Mouse (Mus musculus): ENCODE measurements around the gene Reps1. TPM values are rescaled to one million over a fixed set of nuclear protein-coding genes. Genes with fewer than 3 reads are reported as not detected.

The Reps1 gene
- polyA plus RNA-seq, 1 experiment from 2014 or later: 15.1 TPM

GRCm38 (mm10) chr10:18066031-18066439 lies 10.4 kb downstream of the Reps1 start:
- Histone ChIP-seq H3K27me3 (no peaks in the 10 kb centered on the region), H3K9ac (no peak overlapping the region), H3K36me3 (no peaks in the 10 kb centered on the region), H3K4me1 (peaks cover 18% of the 10 kb centered on the region), H3K4me3 (replicated peaks) (no peak overlapping the region), H3K9me3 (replicated peaks) (no peaks in the 10 kb centered on the region), H3K4me2 (replicated peaks) (no peak overlapping the region), H3K27ac (replicated peaks) (no peak overlapping the region)
- 84% methylated on average over 10 of the region's 10 CpGs for WGBS
- ATAC-seq (ENCODE audit: insufficient number of reproducible peaks, low FRiP score, low TSS enrichment, low read depth): no peak

- no peak overlapping the region for H3K9ac ChIP-seq
- no peak overlapping the region for H3K4me3 ChIP-seq (replicated peaks)
- H3K9me3 ChIP-seq (replicated peaks): no peaks in the 10 kb centered on the region
- H3K4me1 ChIP-seq: peaks cover 18% of the 10 kb centered on the region
- ATAC-seq (ENCODE audit: insufficient number of reproducible peaks, low FRiP score, low TSS enrichment, low read depth): no peak
- no peaks in the 10 kb centered on the region for H3K27me3 ChIP-seq
- 47% methylated on average over 10 of the region's 10 CpGs for WGBS
- no peak overlapping the region for H3K27ac ChIP-seq (replicated peaks)
- no peaks in the 10 kb centered on the region for H3K36me3 ChIP-seq
- no peak overlapping the region for H3K4me2 ChIP-seq (replicated peaks)
Observed at GRCm38 (mm10) chr10:18067761-18068446, 12.2 kb downstream of the Reps1 start.

- WGBS: 93% methylated on average over 2 of the region's 2 CpGs
- H3K36me3 ChIP-seq: no peaks in the 10 kb centered on the region
- no peak overlapping the region for H3K27ac ChIP-seq (replicated peaks)
Observed at GRCm38 (mm10) chr10:18068880-18069279, 13.2 kb downstream of the Reps1 start.

DNA sequence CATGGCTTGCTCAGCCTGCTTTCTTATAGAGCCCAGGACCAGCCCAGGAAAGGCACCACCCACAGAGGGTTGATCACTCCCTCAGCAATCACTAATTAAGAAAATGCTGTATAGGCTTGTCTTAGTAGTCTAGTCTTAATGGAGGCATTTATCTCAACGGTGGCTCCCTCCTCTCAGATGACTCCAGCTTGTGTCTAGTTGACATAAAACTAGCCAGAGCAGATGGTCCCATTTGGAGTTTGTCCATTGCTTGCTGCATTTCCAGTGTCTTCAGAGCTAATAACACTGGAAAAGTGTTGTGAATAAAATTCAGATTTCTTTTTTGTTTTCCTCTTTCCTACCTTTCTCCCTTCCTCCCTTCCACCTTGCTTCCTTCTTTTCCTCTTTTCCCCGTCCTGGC lies 13.9 kb downstream of the Reps1 start:
- 69% methylated on average over 2 of the region's 2 CpGs for WGBS
- Histone ChIP-seq H3K27me3 (no peaks in the 10 kb centered on the region), H3K27ac (replicated peaks) (no peak overlapping the region), H3K9me3 (replicated peaks) (no peaks in the 10 kb centered on the region), H3K9ac (no peak overlapping the region), H3K4me2 (replicated peaks) (no peak overlapping the region), H3K36me3 (no peaks in the 10 kb centered on the region), H3K4me3 (replicated peaks) (no peak overlapping the region), H3K4me1 (peaks cover 18% of the 10 kb centered on the region)
- ATAC-seq (ENCODE audit: insufficient number of reproducible peaks, low FRiP score, low TSS enrichment, low read depth): no peak

More at GRCm38 (mm10) chr10:18068880-18069279, 13.2 kb downstream of the Reps1 start:
- H3K4me1 ChIP-seq: peaks cover 18% of the 10 kb centered on the region
- H3K4me3 ChIP-seq (replicated peaks): no peak overlapping the region
- no peaks in the 10 kb centered on the region for H3K9me3 ChIP-seq (replicated peaks)
- H3K27me3 ChIP-seq: no peaks in the 10 kb centered on the region
- H3K9ac ChIP-seq: no peak overlapping the region
- ATAC-seq (ENCODE audit: insufficient number of reproducible peaks, low FRiP score, low TSS enrichment, low read depth): no peak
- H3K4me2 ChIP-seq (replicated peaks): no peak overlapping the region

- Histone ChIP-seq H3K9me3 (replicated peaks) (no peaks in the 10 kb centered on the region), H3K27me3 (no peaks in the 10 kb centered on the region), H3K36me3 (no peaks in the 10 kb centered on the region), H3K4me3 (replicated peaks) (no peak overlapping the region), H3K27ac (replicated peaks) (no peak overlapping the region), H3K4me2 (replicated peaks) (no peak overlapping the region), H3K4me1 (peaks cover 18% of the 10 kb centered on the region), H3K9ac (no peak overlapping the region)
- 55% methylated on average over 3 of the region's 3 CpGs for WGBS
- no peak for ATAC-seq (ENCODE audit: insufficient number of reproducible peaks, low FRiP score, low TSS enrichment, low read depth)
Observed at GRCm38 (mm10) chr10:18070144-18070543, 14.5 kb downstream of the Reps1 start.

GRCm38 (mm10) chr10:18070616-18071015 lies 15.0 kb downstream of the Reps1 start:
- WGBS: 82% methylated on average over 2 of the region's 2 CpGs
- H3K9ac ChIP-seq: no peak overlapping the region
- H3K4me3 ChIP-seq (replicated peaks): no peak overlapping the region
- H3K4me2 ChIP-seq (replicated peaks): no peak overlapping the region
- H3K4me1 ChIP-seq: peaks cover 18% of the 10 kb centered on the region
- no peak for ATAC-seq (ENCODE audit: insufficient number of reproducible peaks, low FRiP score, low TSS enrichment, low read depth)
- no peak overlapping the region for H3K27ac ChIP-seq (replicated peaks)
- no peaks in the 10 kb centered on the region for H3K9me3 ChIP-seq (replicated peaks)
- no peaks in the 10 kb centered on the region for H3K27me3 ChIP-seq
- no peaks in the 10 kb centered on the region for H3K36me3 ChIP-seq

DNA sequence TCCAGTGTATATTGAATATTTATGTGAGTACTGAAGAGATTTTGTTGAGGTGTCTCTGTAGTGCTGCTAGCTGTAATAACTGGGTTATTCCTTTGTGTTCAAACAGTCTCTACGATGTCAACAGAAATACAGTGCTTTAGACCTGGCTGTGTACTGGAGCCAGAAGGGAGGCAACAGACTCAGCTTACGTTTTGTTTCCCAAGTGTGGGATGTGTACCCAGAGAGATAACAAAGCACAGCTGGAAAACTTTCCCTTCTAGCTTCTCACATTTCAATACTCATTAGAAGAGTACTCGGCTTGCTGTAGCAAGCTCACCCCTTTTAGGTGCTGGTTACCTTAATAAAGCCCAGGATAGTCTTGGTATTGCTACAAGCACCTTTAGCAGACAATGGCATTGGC lies 17.2 kb downstream of the Reps1 start:
- H3K9me3 ChIP-seq (replicated peaks): no peaks in the 10 kb centered on the region
- no peak overlapping the region for H3K27ac ChIP-seq (replicated peaks)
- 0 out of 2 replicates have a peak, but pooled peaks cover 4% of the 10 kb centered on the region for H3K36me3 ChIP-seq
- WGBS: 51% methylated on average over 3 of the region's 3 CpGs
- H3K4me2 ChIP-seq (replicated peaks): no peak overlapping the region
- H3K9ac ChIP-seq: no peak overlapping the region
- no peaks in the 10 kb centered on the region for H3K27me3 ChIP-seq
- H3K4me3 ChIP-seq (replicated peaks): no peak overlapping the region
- ATAC-seq (ENCODE audit: insufficient number of reproducible peaks, low FRiP score, low TSS enrichment, low read depth): no peak
- H3K4me1 ChIP-seq: peaks cover 8% of the 10 kb centered on the region; the same call in 1 of the 2 replicates

DNA sequence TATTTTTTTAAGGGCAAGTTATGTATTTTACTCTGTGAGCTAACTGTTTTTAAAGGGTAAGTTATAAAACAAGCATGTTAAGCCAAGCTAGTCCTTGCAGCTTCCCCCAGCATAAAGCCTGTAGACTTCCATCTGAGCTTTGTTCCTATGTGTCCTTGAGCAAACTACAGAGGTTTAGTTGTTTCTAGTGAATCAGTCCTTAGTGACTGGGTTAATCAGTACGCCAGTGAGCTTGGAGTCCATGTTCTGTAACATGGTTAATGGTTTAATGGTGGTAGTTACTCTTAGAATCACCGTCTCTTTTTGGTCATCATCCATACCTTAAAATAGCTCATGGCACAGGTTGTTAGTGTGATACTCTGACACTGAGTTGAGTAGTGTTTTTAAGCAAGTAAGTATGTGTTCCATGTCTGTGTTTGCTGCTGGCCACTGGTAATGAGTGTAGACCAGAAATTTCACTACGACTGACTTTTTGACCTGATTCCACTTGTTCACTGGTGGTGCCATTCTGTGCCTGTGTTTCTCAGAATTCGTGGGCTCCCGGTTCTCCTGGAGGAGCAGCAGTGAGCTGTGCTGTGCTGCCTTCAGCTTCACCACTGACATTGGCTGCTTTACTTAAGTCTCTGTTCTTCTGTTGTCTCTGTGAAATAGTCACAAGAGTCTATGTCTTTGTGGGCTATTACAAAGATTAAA lies 18.9 kb downstream of the Reps1 start:
- no peak overlapping the region for H3K4me2 ChIP-seq (replicated peaks)

GRCm38 (mm10) chr10:18075845-18076244 lies 20.2 kb downstream of the Reps1 start:
- Histone ChIP-seq H3K9ac (no peak overlapping the region), H3K9me3 (replicated peaks) (no peaks in the 10 kb centered on the region), H3K4me3 (replicated peaks) (no peak overlapping the region), H3K4me2 (replicated peaks) (no peak overlapping the region), H3K27ac (replicated peaks) (no peak overlapping the region), H3K4me1 (no peaks in the 10 kb centered on the region), H3K27me3 (no peaks in the 10 kb centered on the region), H3K36me3 (0 out of 2 replicates have a peak, but pooled peaks cover 4% of the 10 kb centered on the region)
- ATAC-seq (ENCODE audit: insufficient number of reproducible peaks, low FRiP score, low TSS enrichment, low read depth): no peak
- 92% methylated on average over 6 of the region's 6 CpGs for WGBS

More for the DNA sequence above, 18.9 kb downstream of the Reps1 start:
- no peaks in the 10 kb centered on the region for H3K9me3 ChIP-seq (replicated peaks)
- H3K4me1 ChIP-seq: 0 out of 2 replicates have a peak, but pooled peaks cover 4% of the 10 kb centered on the region
- 85% methylated on average over 5 of the region's 5 CpGs for WGBS
- H3K9ac ChIP-seq: no peak overlapping the region
- ATAC-seq (ENCODE audit: insufficient number of reproducible peaks, low FRiP score, low TSS enrichment, low read depth): no peak
- H3K36me3 ChIP-seq: 0 out of 2 replicates have a peak, but pooled peaks cover 4% of the 10 kb centered on the region
- H3K27me3 ChIP-seq: no peaks in the 10 kb centered on the region
- no peak overlapping the region for H3K27ac ChIP-seq (replicated peaks)
- no peak overlapping the region for H3K4me3 ChIP-seq (replicated peaks)

DNA sequence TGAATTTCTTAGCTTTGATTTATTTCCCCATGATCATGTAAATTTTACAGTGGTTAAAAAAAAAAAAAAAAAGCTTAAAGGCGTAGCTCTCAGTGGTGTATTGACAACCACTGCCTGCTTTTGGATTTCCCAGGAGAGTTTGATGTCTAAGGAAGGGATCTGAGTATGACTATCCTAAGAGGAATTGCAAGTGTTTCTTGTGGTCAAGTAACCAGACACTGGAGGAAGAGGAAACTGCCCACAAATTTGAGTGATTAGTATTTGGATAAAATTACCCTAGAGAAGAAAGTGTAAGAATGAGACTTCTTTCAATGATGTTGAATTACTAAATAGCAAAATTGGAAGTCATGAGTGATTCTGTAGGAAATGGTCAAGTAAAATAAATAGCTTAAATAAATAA lies 25.9 kb downstream of the Reps1 start:
- Histone ChIP-seq H3K27me3 (no peaks in the 10 kb centered on the region), H3K9me3 (replicated peaks) (no peaks in the 10 kb centered on the region), H3K4me3 (replicated peaks) (no peak overlapping the region), H3K9ac (no peak overlapping the region), H3K27ac (replicated peaks) (no peak overlapping the region), H3K4me1 (no peaks in the 10 kb centered on the region), H3K4me2 (replicated peaks) (no peak overlapping the region), H3K36me3 (0 out of 2 replicates have a peak, but pooled peaks cover 4% of the 10 kb centered on the region)
- ATAC-seq (ENCODE audit: insufficient number of reproducible peaks, low FRiP score, low TSS enrichment, low read depth): no peak
- 44% methylated on average over 1 of the region's 1 CpGs for WGBS

GRCm38 (mm10) chr10:18082772-18083171 lies 27.1 kb downstream of the Reps1 start:
- H3K27ac ChIP-seq (replicated peaks): no peak overlapping the region
- no peak overlapping the region for H3K4me3 ChIP-seq (replicated peaks)
- no peak overlapping the region for H3K4me2 ChIP-seq (replicated peaks)
- no peak overlapping the region for H3K9ac ChIP-seq
- no peak for ATAC-seq (ENCODE audit: insufficient number of reproducible peaks, low FRiP score, low TSS enrichment, low read depth)
- H3K36me3 ChIP-seq: no peaks in the 10 kb centered on the region
- WGBS: 89% methylated on average over 6 of the region's 6 CpGs
- H3K9me3 ChIP-seq (replicated peaks): no peaks in the 10 kb centered on the region
- no peaks in the 10 kb centered on the region for H3K27me3 ChIP-seq
- H3K4me1 ChIP-seq: no peaks in the 10 kb centered on the region
